Comparison of ENCODE assay signal across 9 mouse cellular contexts in the genomic region with DNA sequence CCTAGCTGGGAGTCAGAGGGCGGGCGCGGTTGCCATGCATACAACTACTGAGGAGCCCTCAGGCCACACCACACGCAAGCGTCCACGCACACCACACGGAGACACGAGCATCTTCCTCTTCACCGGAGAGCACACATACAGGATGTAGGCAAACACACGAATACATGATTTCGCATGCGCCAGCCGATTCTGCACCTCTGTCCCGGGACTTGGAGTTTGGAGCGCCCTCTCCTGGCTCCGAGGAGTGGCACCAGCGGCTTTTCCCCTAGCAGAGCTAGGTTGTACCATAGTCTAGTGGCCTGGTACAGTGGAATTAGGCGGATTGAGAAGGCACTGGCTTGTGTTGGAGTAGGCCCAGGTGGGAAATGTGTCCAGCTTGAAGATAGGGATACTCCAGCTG. TPM values are rescaled to one million over a fixed set of nuclear protein-coding genes. Genes with fewer than 3 reads are reported as not detected.
DNase-seq lines count a peak whose midpoint lies in the region; ATAC-seq and TF ChIP-seq lines count a peak whose summit lies in the region.
"Had no signal": no experiment of that assay in that cellular context is flagged by ENCODE, and none has a peak within 500 bp of the region (broad histone marks: within the 10 kb centered on the region; RNA-seq: fewer than 3 reads in every experiment).

No protein-coding gene starts in this region.

- H3K27ac ChIP-seq in forebrain, embryonic 13.5 days, result no peak overlapping the region
- H3K27ac ChIP-seq in hindbrain, embryonic 12.5 days, result 0 out of 2 replicates have a peak overlapping the region, but pooled peaks have one; percentile 30

- no peak for TF ChIP-seq POLR2A in brain, embryonic 14.5 days (IDR thresholded peaks at IDR 0.05; ENCODE audit: borderline replicate concordance, extremely low read depth, insufficient read depth, insufficient read length, poor library complexity, severe bottlenecking)

- intact Hi-C loops in left cerebral cortex, postnatal 14 days (cut with DNase I), result no loop called here

- H3K9me3 ChIP-seq in G1E (replicated peaks), result no peaks in the 10 kb centered on the region
- no peaks in the 10 kb centered on the region for H3K9me3 ChIP-seq in forebrain, embryonic 13.5 days (replicated peaks)
- no peaks in the 10 kb centered on the region for H3K9me3 ChIP-seq in hindbrain, embryonic 12.5 days (replicated peaks)

- TF ChIP-seq CTCF in G1E (IDR thresholded peaks at IDR 0.05; ENCODE audit: low read depth, low read length), result peak; percentile 37; the same call in 1 of the 2 replicates
- TF ChIP-seq CTCF in brain, embryonic 14.5 days (IDR thresholded peaks at IDR 0.05; ENCODE audit: borderline replicate concordance, extremely low read depth, insufficient read depth, insufficient read length), result peak; percentile 82

- H3K4me2 ChIP-seq in forebrain, embryonic 13.5 days, result peak overlapping the region; percentile 57
- H3K4me2 ChIP-seq in hindbrain, embryonic 12.5 days (replicated peaks), result peak overlapping the region; percentile 59

- no peaks in the 10 kb centered on the region for H3K36me3 ChIP-seq in G1E (replicated peaks)
- H3K36me3 ChIP-seq in forebrain, embryonic 13.5 days (ENCODE audit: poor library complexity, severe bottlenecking), result no peaks in the 10 kb centered on the region
- no peaks in the 10 kb centered on the region for H3K36me3 ChIP-seq in hindbrain, embryonic 12.5 days

- no peak for ATAC-seq in G1E (ENCODE audit: extremely low read depth, insufficient number of reproducible peaks, low FRiP score, poor library complexity, severe bottlenecking)
- ATAC-seq in forebrain, embryonic 13.5 days, result 0 out of 2 replicates have a peak, but pooled peaks have one; percentile 33
- ATAC-seq in hindbrain, embryonic 12.5 days (ENCODE audit: low FRiP score), result peak; percentile 71

- no peak overlapping the region for H3K4me3 ChIP-seq in G1E (ENCODE audit: low read depth, low read length)
- no peak overlapping the region; the same call in 1 of the 2 replicates for H3K4me3 ChIP-seq in forebrain, embryonic 13.5 days
- peak overlapping the region; percentile 24 for H3K4me3 ChIP-seq in hindbrain, embryonic 12.5 days

- H3K4me1 ChIP-seq in G1E (ENCODE audit: insufficient read depth, low read depth, low read length), result no peaks in the 10 kb centered on the region
- peaks cover 6% of the 10 kb centered on the region for H3K4me1 ChIP-seq in forebrain, embryonic 13.5 days
- H3K4me1 ChIP-seq in hindbrain, embryonic 12.5 days, result peaks cover 7% of the 10 kb centered on the region

- DNase-seq in G1E (ENCODE audit: low spot score), result peak; percentile 26
- DNase-seq in brain, embryonic 14.5 days (ENCODE audit: low read depth), result peak; percentile 86
- peak; percentile 55 to 60 for DNase-seq in left cerebral cortex, postnatal 14 days (ENCODE audit: low spot score in 2 of 2)
- peak; percentile 82 for DNase-seq in mesoderm, embryonic 11.5 days (ENCODE audit: low read depth, low spot score)
- DNase-seq in right cerebral cortex, postnatal 4 days, result peak; percentile 72
- peak; percentile 35 for DNase-seq in yolk sac, embryonic 10.5 days (ENCODE audit: low spot score)

- H3K27me3 ChIP-seq in G1E (ENCODE audit: insufficient read depth, low read length), result peaks cover 36% of the 10 kb centered on the region
- no peaks in the 10 kb centered on the region; the same call in 1 of the 2 replicates for H3K27me3 ChIP-seq in forebrain, embryonic 13.5 days
- H3K27me3 ChIP-seq in hindbrain, embryonic 12.5 days, result peaks cover 9% of the 10 kb centered on the region

- peak overlapping the region; percentile 35 for H3K9ac ChIP-seq in forebrain, embryonic 13.5 days
- H3K9ac ChIP-seq in hindbrain, embryonic 12.5 days, result peak overlapping the region; percentile 53; the same call in 1 of the 2 replicates

- 9% methylated on average over 18 of the region's 18 CpGs for WGBS in forebrain, embryonic 13.5 days
- WGBS in hindbrain, embryonic 12.5 days, result 9% methylated on average over 18 of the region's 18 CpGs

RNA-seq across cellular contexts. Expression of a gene that starts 11.0 kb away (rescaled TPM):
- total RNA-seq in G1E (2014; fragmentation: Nextera tagmentation) (not detected in 2 replicates), G1E (2017) (0.05 TPM in 1 of 2 replicates, not detected in the other)
- polyA plus RNA-seq in G1E (2012), result not detected in 2 replicates
- 0.03 TPM in 2 replicates for polyA plus RNA-seq in brain, embryonic 14.5 days (2012; rRNA removed)
- not detected in 2 replicates for polyA plus RNA-seq in forebrain, embryonic 13.5 days (2015; fragmentation: Nextera tagmentation; extraction: Ambion mirVana)
- not detected in 2 replicates for polyA plus RNA-seq in hindbrain, embryonic 12.5 days (2016; fragmentation: Nextera tagmentation; extraction: Ambion mirVana)
- total RNA-seq in left cerebral cortex, postnatal 14 days (2021), result not detected
- total RNA-seq: left cerebral cortex, postnatal 36 days had no signal

RNA-seq across cellular contexts. Expression of a gene that starts 24.6 kb away (rescaled TPM):
- total RNA-seq in G1E (2014; fragmentation: Nextera tagmentation) (not detected in 2 replicates), G1E (2017) (not detected in 2 replicates)
- not detected in 2 replicates for polyA plus RNA-seq in G1E (2012)
- not detected in 2 replicates for polyA plus RNA-seq in brain, embryonic 14.5 days (2012; rRNA removed)
- not detected in 2 replicates for polyA plus RNA-seq in forebrain, embryonic 13.5 days (2015; fragmentation: Nextera tagmentation; extraction: Ambion mirVana)
- not detected in 2 replicates for polyA plus RNA-seq in hindbrain, embryonic 12.5 days (2016; fragmentation: Nextera tagmentation; extraction: Ambion mirVana)
- not detected for total RNA-seq in left cerebral cortex, postnatal 14 days (2021)
- total RNA-seq: left cerebral cortex, postnatal 36 days had no signal

RNA-seq across cellular contexts. Expression of a gene that starts 54.1 kb away (rescaled TPM):
- total RNA-seq in G1E (2014; fragmentation: Nextera tagmentation) (4.3 and 6.7 TPM in 2 replicates), G1E (2017) (10.3 and 11.8 TPM in 2 replicates)
- polyA plus RNA-seq in G1E (2012), result 8.2 and 8.8 TPM in 2 replicates
- polyA plus RNA-seq in brain, embryonic 14.5 days (2012; rRNA removed), result 137 and 174 TPM in 2 replicates
- polyA plus RNA-seq in forebrain, embryonic 13.5 days (2015; fragmentation: Nextera tagmentation; extraction: Ambion mirVana), result 68.7 and 70.2 TPM in 2 replicates
- 86.0 and 92.7 TPM in 2 replicates for polyA plus RNA-seq in hindbrain, embryonic 12.5 days (2016; fragmentation: Nextera tagmentation; extraction: Ambion mirVana)
- total RNA-seq in left cerebral cortex, postnatal 14 days (2021), result 10 to 100 TPM; 28.2 to 30.6 TPM

Comparison
In these comparisons a context has a peak if more than half of its experiments do, and no peak if none do; other contexts are left out.
1. DNase-seq: peak in every context shown above with its lines; median percentile 86 in brain, embryonic 14.5 days; 82 in mesoderm, embryonic 11.5 days; 72 in right cerebral cortex, postnatal 4 days; 58 in left cerebral cortex, postnatal 14 days; 35 in yolk sac, embryonic 10.5 days; 26 in G1E.